Mouse (Mus musculus) spleen, postnatal 36 days (tissue): Measurements from ENCODE around the gene Rarg.
A peak's percentile ranks its signal among the peaks of the same experiment; 100 is the strongest.
"Not testable (repeated sequence)": the region's sequence is repeated elsewhere in the genome, so short reads cannot be mapped to it uniquely, and the experiment has no call there.

Experiments
- DNase-seq, 2 experiments: peaks; one replicate each; pipeline ENCODE4 v3.0.0; 2022; ENCODE audit warnings: low spot score in 2 of 2, mixed read lengths in 1 of 2

Rarg gene

GRCm38 (mm10) chr15:102238543-102239259, 18.6 kb downstream of the Rarg start:
- no peak for DNase-seq

- no peak for DNase-seq
Measured at GRCm38 (mm10) chr15:102235371-102236027, 21.8 kb downstream of the Rarg start.

- DNase-seq: peak; percentile 60 to 67
Measured at GRCm38 (mm10) chr15:102233896-102234295, 23.4 kb downstream of the Rarg start.

GRCm38 (mm10) chr15:102232764-102233163, 24.6 kb downstream of the Rarg start:
- DNase-seq: no peak

GRCm38 (mm10) chr15:102231748-102232147, 25.6 kb downstream of the Rarg start, which contains the start of gene Itgb7:
Itgb7 (minus strand) TSS chr15:102231944.
- DNase-seq: peak; percentile 86 to 89

- DNase-seq: peak; percentile 66 to 68
Measured at GRCm38 (mm10) chr15:102230408-102231321, 26.7 kb downstream of the Rarg start.

- DNase-seq: not testable (repeated sequence)
Measured at GRCm38 (mm10) chr15:102225619-102226018, 31.7 kb downstream of the Rarg start.

- DNase-seq: peak; percentile 87 to 88
Measured at GRCm38 (mm10) chr15:102224992-102225617, 32.2 kb downstream of the Rarg start.

- DNase-seq: peak; percentile 82 to 83
Measured at GRCm38 (mm10) chr15:102224186-102224991, 32.9 kb downstream of the Rarg start.

GRCm38 (mm10) chr15:102222386-102222785, 34.9 kb downstream of the Rarg start:
- DNase-seq: no peak

- DNase-seq: no peak
Measured at GRCm38 (mm10) chr15:102217325-102217724, 40.0 kb downstream of the Rarg start.

GRCm38 (mm10) chr15:102216459-102217228, 40.7 kb downstream of the Rarg start:
- DNase-seq: no peak

- DNase-seq: no peak
Measured at GRCm38 (mm10) chr15:102215624-102216023, 41.7 kb downstream of the Rarg start.

- no peak for DNase-seq
Measured at GRCm38 (mm10) chr15:102214132-102214531, 43.2 kb downstream of the Rarg start.

GRCm38 (mm10) chr15:102211895-102212294, 45.4 kb downstream of the Rarg start:
- no peak for DNase-seq

- no peak for DNase-seq
Measured at GRCm38 (mm10) chr15:102210816-102211215, 46.5 kb downstream of the Rarg start.

- peak; percentile 32 to 39 for DNase-seq
Measured at GRCm38 (mm10) chr15:102209114-102209513, 48.2 kb downstream of the Rarg start.

- DNase-seq: peak; percentile 47 to 54
Measured at GRCm38 (mm10) chr15:102208092-102208561, 49.2 kb downstream of the Rarg start.

GRCm38 (mm10) chr15:102207351-102207750, 50.0 kb downstream of the Rarg start:
- DNase-seq: no peak

GRCm38 (mm10) chr15:102205779-102206178, 51.5 kb downstream of the Rarg start:
- DNase-seq: no peak
